Mouse (Mus musculus) liver, postnatal 0 days (tissue): ENCODE measurements around the gene Ank. TPM values are rescaled to one million over a fixed set of nuclear protein-coding genes. Genes with fewer than 3 reads are reported as not detected.

Experiments
- ATAC-seq: fragments of 200-750 bp; cut with Nextera tagmentation; 2 replicates; pipeline ENCODE4 v1.8.0; 2017; ENCODE audit warnings: mild to moderate bottlenecking, moderate library complexity
- DNase-seq: peaks from one replicate; pipeline ENCODE4 v3.0.0-alpha.2; 2016
- H3K27ac ChIP-seq: fragments of 300-500 bp; sonication (generic); 2 replicates; pipeline ENCODE4 v1.5.1; 2014; ENCODE audit warnings: antibody characterized with exemption, moderate library complexity, mild to moderate bottlenecking, low read depth
- H3K27me3 ChIP-seq: fragments of 300-500 bp; sonication (generic); 2 replicates; pipeline ENCODE4 v1.6.1; 2014; ENCODE audit warnings: low read length, control low read depth, mixed read lengths; ENCODE audit not compliant: insufficient read depth
- H3K36me3 ChIP-seq: fragments of 300-500 bp; sonication (generic); replicated peaks from 2 replicates; pipeline ENCODE4 v1.6.1; 2014; ENCODE audit warnings: mild to moderate bottlenecking, control low read depth, low read length, moderate library complexity, mixed read lengths; ENCODE audit not compliant: insufficient read depth
- H3K4me1 ChIP-seq: fragments of 300-500 bp; sonication (generic); 2 replicates; pipeline ENCODE4 v1.6.1; 2014; ENCODE audit warnings: antibody characterized with exemption, mild to moderate bottlenecking, control low read depth; ENCODE audit not compliant: insufficient read depth
- H3K4me2 ChIP-seq: fragments of 300-500 bp; sonication (generic); 2 replicates; pipeline ENCODE4 v1.6.1; 2014; ENCODE audit warnings: low read depth, mild to moderate bottlenecking, low read length, moderate library complexity, mixed read lengths
- H3K4me3 ChIP-seq: fragments of 300-500 bp; sonication (generic); 2 replicates; pipeline ENCODE4 v1.5.1; 2014; ENCODE audit warnings: low read depth, low read length
- H3K9ac ChIP-seq: fragments of 300-500 bp; sonication (generic); replicated peaks from 2 replicates; pipeline ENCODE4 v1.6.1; 2014; ENCODE audit warnings: mild to moderate bottlenecking, moderate library complexity
- H3K9me3 ChIP-seq: fragments of 300-500 bp; sonication (generic); 2 replicates; pipeline ENCODE4 v1.6.1; 2016; ENCODE audit warnings: mild to moderate bottlenecking, control low read depth, low read length, mixed read lengths
- CTCF ChIP-seq: sonication (generic); IDR thresholded peaks from 2 replicates; pipeline ENCODE4 v1.5.1; 2016; ENCODE audit warnings: antibody characterized with exemption, low read depth
- EP300 ChIP-seq: IDR thresholded peaks from 2 replicates; pipeline ENCODE4 v1.6.1; 2016; ENCODE audit warnings: antibody characterized with exemption, low read depth, mild to moderate bottlenecking
- WGBS: fragments of 180-500 bp; shearing (Covaris S2); extraction: QIAGEN DNeasy Blood & Tissue Kit; methylation state at CpG from one replicate; pipeline ENCODE4 v1.1.7; 2014; ENCODE audit not compliant: insufficient replicate concordance; 5-methylcytosine and 5-hydroxymethylcytosine counted together
- polyA plus RNA-seq: library from polyadenylated mRNA; unstranded; fragments of >200 nt; fragmentation: Nextera tagmentation; extraction: Ambion mirVana; gene quantifications from 2 replicates; pipeline ENCODE4 v1.2.1, GENCODE M21; 2015

Gene Ank
- polyA plus RNA-seq, 1 experiment from 2014 or later = 7.8 TPM

DNA sequence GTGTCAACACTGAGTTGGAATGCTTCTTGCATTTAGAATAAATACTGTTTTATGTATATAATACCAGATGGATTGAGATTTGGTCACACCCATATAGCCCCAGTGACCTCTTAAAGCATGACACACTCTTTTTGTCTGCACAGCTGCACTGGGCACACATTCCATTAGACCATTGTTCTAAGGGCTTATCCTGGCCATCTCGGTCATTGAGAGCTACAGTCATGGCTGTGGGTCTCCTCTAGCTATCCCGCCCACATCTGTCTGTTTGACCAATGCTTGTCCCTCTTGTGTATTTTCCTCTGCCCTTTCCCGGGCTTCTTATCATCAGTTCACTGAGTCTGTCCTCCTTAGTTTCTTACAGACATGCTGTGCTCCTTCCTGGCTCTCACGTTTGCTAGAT is 63.5 kb downstream of the Ank start:
- ATAC-seq = no peak
- H3K4me2 ChIP-seq = no peak overlapping the region
- no peaks in the 10 kb centered on the region for H3K9me3 ChIP-seq
- 0 out of 2 replicates have a peak, but pooled peaks cover 5% of the 10 kb centered on the region for H3K4me1 ChIP-seq
- no peaks in the 10 kb centered on the region for H3K36me3 ChIP-seq
- H3K9ac ChIP-seq = no peak overlapping the region
- WGBS = 56% methylated on average over 4 of the region's 4 CpGs
- no peak overlapping the region for H3K4me3 ChIP-seq
- TF ChIP-seq CTCF (no peak), EP300 (no peak)
- no peak overlapping the region for H3K27ac ChIP-seq
- no peaks in the 10 kb centered on the region for H3K27me3 ChIP-seq
- DNase-seq = no peak

DNA sequence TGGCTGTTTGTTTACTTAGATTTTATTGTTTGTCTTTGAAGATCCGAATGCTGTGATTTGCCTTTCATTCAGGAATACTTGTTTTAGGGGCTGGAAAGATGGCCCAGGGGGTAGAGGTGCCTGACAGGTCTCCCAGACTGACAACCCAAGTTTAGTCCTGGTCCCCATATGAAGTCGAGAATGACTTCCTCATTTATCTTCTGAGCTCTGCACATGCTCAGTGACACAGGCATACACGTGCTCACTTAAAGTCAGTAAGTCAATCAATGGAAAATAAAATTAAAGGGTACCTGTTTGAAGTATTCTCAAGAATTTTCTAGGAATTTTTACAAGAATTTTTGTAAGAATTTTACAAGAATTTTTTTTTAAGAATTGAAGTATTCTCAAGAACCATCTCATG is 66.6 kb downstream of the Ank start:
- Histone ChIP-seq H3K9me3 (no peaks in the 10 kb centered on the region), H3K27me3 (no peaks in the 10 kb centered on the region), H3K27ac (no peak overlapping the region), H3K4me1 (0 out of 2 replicates have a peak, but pooled peaks cover 4% of the 10 kb centered on the region), H3K4me2 (no peak overlapping the region), H3K4me3 (no peak overlapping the region), H3K9ac (no peak overlapping the region), H3K36me3 (no peaks in the 10 kb centered on the region)
- WGBS = 38% methylated on average over 3 of the region's 3 CpGs
- DNase-seq = no peak
- no peak for ATAC-seq
- no peak for TF ChIP-seq CTCF
- TF ChIP-seq EP300 = no peak

DNA sequence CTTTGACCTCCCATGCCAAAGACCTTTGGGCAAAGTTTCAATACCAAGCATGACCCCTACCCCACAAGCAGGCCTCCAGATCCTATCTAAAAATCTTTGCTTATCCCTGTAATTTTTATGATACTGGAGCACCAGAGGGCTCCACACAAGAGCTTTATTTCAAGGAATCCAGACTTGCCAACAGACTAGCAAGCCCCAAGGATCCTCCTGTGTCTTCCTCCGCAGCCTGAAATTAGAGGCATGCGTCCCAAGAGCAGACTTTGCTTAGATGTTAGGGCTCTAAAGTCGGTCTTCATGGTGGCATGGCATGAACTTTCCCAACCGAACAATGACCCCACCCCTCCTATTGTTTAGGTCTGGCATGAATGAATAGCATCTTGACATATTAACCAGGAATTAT is 69.2 kb downstream of the Ank start:
- H3K9me3 ChIP-seq = no peaks in the 10 kb centered on the region
- no peaks in the 10 kb centered on the region for H3K27me3 ChIP-seq
- no peak overlapping the region for H3K9ac ChIP-seq
- TF ChIP-seq CTCF = no peak
- TF ChIP-seq EP300 = no peak
- ATAC-seq = no peak
- H3K36me3 ChIP-seq = no peaks in the 10 kb centered on the region
- H3K27ac ChIP-seq = no peak overlapping the region
- 92% methylated on average over 4 of the region's 4 CpGs for WGBS
- no peaks in the 10 kb centered on the region for H3K4me1 ChIP-seq
- DNase-seq = no peak
- no peak overlapping the region for H3K4me2 ChIP-seq
- H3K4me3 ChIP-seq = no peak overlapping the region

DNA sequence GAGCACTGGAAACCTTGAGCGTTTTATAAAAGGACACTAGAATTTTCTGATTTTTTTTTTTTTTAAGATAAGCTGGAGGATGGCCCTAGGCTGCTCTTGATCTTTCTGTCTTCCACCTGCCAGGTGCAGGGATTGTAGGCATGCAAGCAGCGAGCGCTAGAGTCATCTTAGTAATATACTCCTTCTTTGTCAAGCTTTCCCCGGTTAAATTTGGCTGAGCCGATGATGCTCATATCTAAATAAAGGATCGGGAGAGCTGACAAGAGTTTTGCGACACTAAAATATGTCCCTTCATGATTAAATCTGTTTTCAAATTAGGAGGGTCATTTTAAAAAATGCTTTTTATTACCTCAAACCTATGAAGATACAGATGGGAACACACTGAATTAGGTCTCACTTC is 69.7 kb downstream of the Ank start:
- Histone ChIP-seq H3K27ac (no peak overlapping the region), H3K9ac (no peak overlapping the region), H3K9me3 (no peaks in the 10 kb centered on the region), H3K4me3 (no peak overlapping the region), H3K4me2 (no peak overlapping the region), H3K36me3 (no peaks in the 10 kb centered on the region), H3K27me3 (no peaks in the 10 kb centered on the region), H3K4me1 (no peaks in the 10 kb centered on the region)
- WGBS = 91% methylated on average over 7 of the region's 7 CpGs
- DNase-seq (no peak), ATAC-seq (no peak)
- no peak for TF ChIP-seq CTCF
- no peak for TF ChIP-seq EP300

DNA sequence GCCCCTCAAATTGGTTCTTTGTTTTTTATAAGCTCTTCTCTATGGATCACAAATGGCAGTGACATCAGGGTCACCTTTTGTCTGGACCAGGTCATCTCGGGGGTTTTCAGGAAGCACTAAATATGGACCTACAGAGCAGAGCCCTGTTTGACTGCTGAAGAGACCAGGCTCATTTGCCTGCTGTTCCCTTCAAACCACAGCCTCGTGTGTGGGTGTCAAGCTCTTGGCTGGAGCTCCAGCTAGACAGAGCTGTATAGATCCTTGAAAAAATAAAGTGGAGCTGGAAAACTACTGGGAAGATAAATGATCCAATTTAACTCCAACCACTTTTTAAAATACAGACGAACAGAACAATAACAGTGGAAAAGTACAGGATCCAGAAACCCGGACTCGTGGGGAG is 70.3 kb downstream of the Ank start:
- no peaks in the 10 kb centered on the region for H3K36me3 ChIP-seq
- no peaks in the 10 kb centered on the region for H3K27me3 ChIP-seq
- H3K4me2 ChIP-seq = no peak overlapping the region
- DNase-seq (no peak), ATAC-seq (no peak)
- H3K9me3 ChIP-seq = no peaks in the 10 kb centered on the region
- WGBS = 57% methylated on average over 5 of the region's 5 CpGs
- no peaks in the 10 kb centered on the region for H3K4me1 ChIP-seq
- H3K27ac ChIP-seq = no peak overlapping the region
- TF ChIP-seq EP300 = no peak
- TF ChIP-seq CTCF = no peak
- H3K4me3 ChIP-seq = no peak overlapping the region
- H3K9ac ChIP-seq = no peak overlapping the region

DNA sequence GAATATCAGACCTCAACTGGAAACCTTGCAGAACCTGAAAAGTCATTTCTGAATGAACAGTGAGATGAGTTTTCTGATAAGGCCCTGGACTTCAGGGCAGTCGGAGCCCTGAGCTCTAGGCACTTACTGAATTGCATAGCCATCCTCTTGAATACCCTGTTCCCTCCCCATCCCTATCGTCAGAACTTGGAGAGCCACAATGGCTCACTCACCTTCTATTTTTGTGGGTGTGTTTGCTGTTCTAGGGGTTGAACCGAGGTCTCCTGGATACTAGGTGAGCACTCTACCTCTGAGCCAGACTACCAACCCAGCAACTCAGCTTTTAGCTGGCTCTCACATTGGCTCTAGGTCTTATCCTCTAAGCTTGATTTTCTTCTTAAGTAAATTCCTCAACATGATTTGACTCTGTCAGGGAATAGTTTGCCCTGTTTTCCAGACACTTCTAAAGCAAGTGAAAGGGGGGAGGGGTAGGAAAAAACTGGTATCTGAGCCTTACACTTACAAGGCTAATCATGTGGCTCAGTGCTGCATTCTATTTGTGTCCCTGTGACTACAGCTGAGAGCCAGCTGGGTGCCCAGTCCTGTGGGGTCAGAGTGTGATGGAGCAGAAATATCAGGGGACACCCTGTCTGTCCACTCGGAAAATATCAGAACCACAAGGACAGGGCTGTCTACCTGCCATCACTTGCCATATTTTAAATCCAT is 71.2 kb downstream of the Ank start:
- DNase-seq = no peak
- WGBS = 73% methylated on average over 4 of the region's 4 CpGs

More for the DNA sequence above, 71.2 kb downstream of the Ank start:
- Histone ChIP-seq H3K36me3 (no peaks in the 10 kb centered on the region), H3K9me3 (no peaks in the 10 kb centered on the region), H3K9ac (no peak overlapping the region), H3K27me3 (no peaks in the 10 kb centered on the region), H3K27ac (no peak overlapping the region), H3K4me3 (no peak overlapping the region), H3K4me2 (no peak overlapping the region), H3K4me1 (no peaks in the 10 kb centered on the region)
- TF ChIP-seq EP300 = no peak
- no peak for TF ChIP-seq CTCF
- no peak for ATAC-seq
